Mouse (Mus musculus): ENCODE measurements at regions not wholly inside any gene's neighbourhood (a gene's known extent, or its start where the extent isn't known, plus 50 kb on each side); places are given as distances from the start of the nearest gene placed in this dataset.

- DNase-seq (ENCODE audit: extremely low spot score, low read depth, low spot score), result no peak
Observed at GRCm38 (mm10) chr3:102319331-102319730, 114.8 kb upstream of the Vangl1 start.

GRCm38 (mm10) chr3:102316151-102316550 lies 111.7 kb upstream of the Vangl1 start:
- DNase-seq (ENCODE audit: extremely low spot score, low read depth, low spot score), result no peak

- DNase-seq (ENCODE audit: extremely low spot score, low read depth, low spot score), result no peak
Observed at GRCm38 (mm10) chr3:102311482-102312225, 107.2 kb upstream of the Vangl1 start.

GRCm38 (mm10) chr3:102310243-102310642 lies 105.8 kb upstream of the Vangl1 start:
- DNase-seq (ENCODE audit: extremely low spot score, low read depth, low spot score), result no peak

- peak; percentile 20 for DNase-seq (ENCODE audit: extremely low spot score, low read depth, low spot score)
Observed at GRCm38 (mm10) chr3:102309756-102310155, 105.3 kb upstream of the Vangl1 start.

GRCm38 (mm10) chr3:102307656-102308055 lies 103.2 kb upstream of the Vangl1 start:
- no peak for DNase-seq (ENCODE audit: extremely low spot score, low read depth, low spot score)

- no peak for DNase-seq (ENCODE audit: extremely low spot score, low read depth, low spot score)
Observed at GRCm38 (mm10) chr3:102292385-102292784, 87.9 kb upstream of the Vangl1 start.

GRCm38 (mm10) chr3:102281983-102282382 lies 77.5 kb upstream of the Vangl1 start:
- DNase-seq (ENCODE audit: extremely low spot score, low read depth, low spot score), result no peak

- DNase-seq (ENCODE audit: extremely low spot score, low read depth, low spot score), result no peak
Observed at GRCm38 (mm10) chr3:102276758-102277157, 72.3 kb upstream of the Vangl1 start.

GRCm38 (mm10) chr3:102276283-102276682 lies 71.8 kb upstream of the Vangl1 start:
- no peak for DNase-seq (ENCODE audit: extremely low spot score, low read depth, low spot score)

- no peak for DNase-seq (ENCODE audit: extremely low spot score, low read depth, low spot score)
Observed at GRCm38 (mm10) chr3:102275256-102276022, 70.9 kb upstream of the Vangl1 start.

- DNase-seq (ENCODE audit: extremely low spot score, low read depth, low spot score), result no peak
Observed at GRCm38 (mm10) chr3:102270779-102271178, 66.3 kb upstream of the Vangl1 start.

GRCm38 (mm10) chr3:102270257-102270656 lies 65.8 kb upstream of the Vangl1 start:
- DNase-seq (ENCODE audit: extremely low spot score, low read depth, low spot score), result no peak

- DNase-seq (ENCODE audit: extremely low spot score, low read depth, low spot score), result no peak
Observed at GRCm38 (mm10) chr3:102266136-102266535, 61.6 kb upstream of the Vangl1 start.

- DNase-seq (ENCODE audit: extremely low spot score, low read depth, low spot score), result no peak
Observed at GRCm38 (mm10) chr3:102265146-102265545, 60.7 kb upstream of the Vangl1 start.

- no peak for DNase-seq (ENCODE audit: extremely low spot score, low read depth, low spot score)
Observed at GRCm38 (mm10) chr3:102263326-102263725, 58.8 kb upstream of the Vangl1 start.

- no peak for DNase-seq (ENCODE audit: extremely low spot score, low read depth, low spot score)
Observed at GRCm38 (mm10) chr3:102262665-102263064, 58.2 kb upstream of the Vangl1 start.

GRCm38 (mm10) chr3:102261517-102261916 lies 57.0 kb upstream of the Vangl1 start:
- no peak for DNase-seq (ENCODE audit: extremely low spot score, low read depth, low spot score)

Data from hindlimb bud, embryonic 11.5 days (tissue).